In the genomic region with DNA sequence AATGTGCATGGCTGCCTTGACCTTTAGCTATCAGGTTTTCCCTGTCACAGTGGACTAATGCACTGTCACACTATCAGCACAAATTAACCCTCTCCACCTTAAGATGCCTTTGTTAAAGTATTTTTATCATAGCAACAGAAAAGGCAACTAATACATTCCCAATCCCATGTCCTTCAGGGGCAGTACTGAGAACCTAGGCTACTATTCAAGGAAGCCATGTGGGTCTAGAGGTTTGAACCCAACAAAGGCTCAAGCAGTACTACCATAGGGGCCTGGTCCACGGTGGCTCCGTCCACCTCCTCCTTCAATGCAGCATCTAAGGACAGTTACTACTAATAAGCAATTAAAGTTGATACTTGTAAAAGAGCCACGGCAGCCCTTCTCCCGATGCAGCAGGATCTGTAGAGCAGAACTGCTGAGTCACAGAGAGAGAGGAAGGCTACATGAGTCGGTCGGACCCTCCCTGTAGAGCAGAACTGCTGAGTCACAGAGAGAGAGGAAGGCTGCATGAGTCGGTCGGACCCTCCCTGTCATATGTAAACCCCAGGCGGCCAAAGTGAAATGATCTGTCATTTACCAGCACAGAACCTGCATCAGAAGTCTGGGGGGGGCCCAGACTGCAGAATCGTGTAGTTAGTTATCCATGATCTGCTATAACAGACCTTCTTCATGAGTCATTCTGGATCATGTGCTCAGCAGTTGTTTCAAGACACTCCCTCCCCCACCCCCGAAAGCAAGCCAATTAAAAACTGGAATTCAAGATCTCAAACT, we compare ENCODE assay signal across 7 mouse cellular contexts. TPM values are rescaled to one million over a fixed set of nuclear protein-coding genes. Genes with fewer than 3 reads are reported as not detected.
DNase-seq lines count a peak whose midpoint lies in the region; ATAC-seq and TF ChIP-seq lines count a peak whose summit lies in the region.

No protein-coding gene starts in this region.

- TF ChIP-seq CTCF in C2C12 (IDR thresholded peaks at IDR 0.05; ENCODE audit: control insufficient read depth, insufficient read depth, insufficient read length) = no peak
- no peak for TF ChIP-seq CTCF in G1E (IDR thresholded peaks at IDR 0.05; ENCODE audit: low read depth, low read length)

- no peak overlapping the region for H3K27ac ChIP-seq in hindbrain, embryonic 12.5 days
- H3K27ac ChIP-seq in liver, embryonic 16.5 days (ENCODE audit: low read length) = no peak overlapping the region

- peak; percentile 90 for ATAC-seq in G1E (ENCODE audit: extremely low read depth, insufficient number of reproducible peaks, low FRiP score, poor library complexity, severe bottlenecking)
- peak; percentile 61 for ATAC-seq in erythroid progenitor cell, adult 5-6 weeks (replicated peaks; ENCODE audit: low FRiP score, poor library complexity, severe bottlenecking)
- no peak for ATAC-seq in hindbrain, embryonic 12.5 days (ENCODE audit: low FRiP score)
- ATAC-seq in liver, embryonic 16.5 days (ENCODE audit: low read depth) = peak; percentile 90
- no peak for ATAC-seq in monocyte, adult 5-6 weeks (replicated peaks; ENCODE audit: insufficient number of reproducible peaks, low FRiP score, low TSS enrichment, poor library complexity, severe bottlenecking)

- WGBS in hindbrain, embryonic 12.5 days = 48% methylated on average over 11 of the region's 11 CpGs
- WGBS in liver, embryonic 16.5 days (ENCODE audit: insufficient replicate concordance) = 28% methylated on average over 11 of the region's 11 CpGs

- no peak overlapping the region for H3K9ac ChIP-seq in hindbrain, embryonic 12.5 days
- H3K9ac ChIP-seq in liver, embryonic 16.5 days (ENCODE audit: low read depth, low read length) = no peak overlapping the region

- DNase-seq in G1E (ENCODE audit: low spot score) = peak; percentile 68
- no peak for DNase-seq in spleen, adult 18-20 months

- H3K4me3 ChIP-seq in C2C12 (ENCODE audit: insufficient read depth, poor library complexity, severe bottlenecking) (peak overlapping the region; percentile 12), G1E (ENCODE audit: low read depth, low read length) (peak overlapping the region; percentile 40; the same call in 1 of the 2 replicates)
- no peak overlapping the region for H3K4me3 ChIP-seq in hindbrain, embryonic 12.5 days
- H3K4me3 ChIP-seq in liver, embryonic 16.5 days (ENCODE audit: low read depth, low read length) = no peak overlapping the region

- no peaks in the 10 kb centered on the region for H3K9me3 ChIP-seq in G1E (replicated peaks)
- no peaks in the 10 kb centered on the region for H3K9me3 ChIP-seq in hindbrain, embryonic 12.5 days (replicated peaks)
- H3K9me3 ChIP-seq in liver, embryonic 16.5 days (replicated peaks; ENCODE audit: control insufficient read depth, low read length) = no peaks in the 10 kb centered on the region

- H3K27me3 ChIP-seq in C2C12 (ENCODE audit: control insufficient read depth, insufficient read depth, insufficient read length) (no peaks in the 10 kb centered on the region), G1E (ENCODE audit: insufficient read depth, low read length) (peaks cover 4% of the 10 kb centered on the region; the same call in 1 of the 2 replicates)
- peaks cover 76% of the 10 kb centered on the region for H3K27me3 ChIP-seq in hindbrain, embryonic 12.5 days
- H3K27me3 ChIP-seq in liver, embryonic 16.5 days (ENCODE audit: control insufficient read depth, insufficient read depth, low read depth, low read length) = no peaks in the 10 kb centered on the region

- peak overlapping the region; percentile 33 for H3ac ChIP-seq in C2C12 (ENCODE audit: control insufficient read depth, insufficient read length, low read depth)

- H3K4me2 ChIP-seq in hindbrain, embryonic 12.5 days (replicated peaks) = 0 out of 2 replicates have a peak overlapping the region, but pooled peaks have one; percentile 3
- peak overlapping the region; percentile 30; the same call in 1 of the 2 replicates for H3K4me2 ChIP-seq in liver, embryonic 16.5 days (ENCODE audit: low read depth, low read length)

- H3K36me3 ChIP-seq in C2C12 (ENCODE audit: control insufficient read depth, insufficient read depth) (no peaks in the 10 kb centered on the region), G1E (replicated peaks) (no peaks in the 10 kb centered on the region)
- H3K36me3 ChIP-seq in hindbrain, embryonic 12.5 days = no peaks in the 10 kb centered on the region
- no peaks in the 10 kb centered on the region for H3K36me3 ChIP-seq in liver, embryonic 16.5 days (ENCODE audit: control insufficient read depth, insufficient read depth)

- H3K4me1 ChIP-seq in G1E (ENCODE audit: insufficient read depth, low read depth, low read length) = peaks cover 23% of the 10 kb centered on the region
- H3K4me1 ChIP-seq in hindbrain, embryonic 12.5 days = peaks cover 17% of the 10 kb centered on the region
- peaks cover 2% of the 10 kb centered on the region; the same call in 1 of the 2 replicates for H3K4me1 ChIP-seq in liver, embryonic 16.5 days (ENCODE audit: control insufficient read depth, low read depth, low read length)

- no peaks in the 10 kb centered on the region for H3K79me2 ChIP-seq in C2C12 (ENCODE audit: control insufficient read depth, insufficient read depth)

- no peaks in the 10 kb centered on the region for H3K79me3 ChIP-seq in C2C12 (ENCODE audit: low read depth)

TF ChIP-seq in C2C12, 6 proteins besides CTCF, POLR2A, EP300 and RAD21:
- no peak for TF ChIP-seq CEBPB (IDR thresholded peaks at IDR 0.05; ENCODE audit: low read depth)
- peak; percentile 50 for TF ChIP-seq MAX (IDR thresholded peaks at IDR 0.05)
- TF ChIP-seq FOSL1 (IDR thresholded peaks at IDR 0.05; ENCODE audit: insufficient read depth, low read length, poor library complexity, severe bottlenecking) = peak; percentile 26
- no peak for TF ChIP-seq MYOD1 (IDR thresholded peaks at IDR 0.05; ENCODE audit: control insufficient read depth, insufficient read length, low read depth)
- peak; percentile 82 for TF ChIP-seq USF1 (IDR thresholded peaks at IDR 0.05; ENCODE audit: low read depth)

RNA-seq across cellular contexts. Expression of a gene that starts 35.1 kb away (rescaled TPM):
- polyA plus RNA-seq in C2C12 (2012; fragmentation: generic; extraction: Trizol) = 14.8 TPM
- total RNA-seq in G1E (2014; fragmentation: Nextera tagmentation) = not detected in 2 replicates
- total RNA-seq in G1E (2017) = 0.58 and 1.3 TPM in 2 replicates
- polyA plus RNA-seq in G1E (2012) = not detected in 2 replicates
- not detected in 2 replicates for total RNA-seq in erythroid progenitor cell, adult 5-6 weeks (2015; ENCODE audit: low replicate concordance)
- total RNA-seq in erythroid progenitor cell, adult 5-6 weeks (2017; ENCODE audit: low replicate concordance) = not detected in 2 replicates
- polyA plus RNA-seq in hindbrain, embryonic 12.5 days (2016; fragmentation: Nextera tagmentation; extraction: Ambion mirVana) = 42.9 and 44.2 TPM in 2 replicates
- polyA plus RNA-seq in liver, embryonic 16.5 days (2015; fragmentation: Nextera tagmentation; extraction: Ambion mirVana) = 0.21 and 0.22 TPM in 2 replicates
- total RNA-seq in monocyte, adult 5-6 weeks (2017) = 0.10 to 1.2 TPM (median 0.76 TPM) in 3 replicates

RNA-seq across cellular contexts. Expression of a gene that starts 35.4 kb away (rescaled TPM):
- 0.37 TPM for polyA plus RNA-seq in C2C12 (2012; fragmentation: generic; extraction: Trizol)
- total RNA-seq in G1E (2014; fragmentation: Nextera tagmentation) = not detected in 2 replicates
- 0.05 and 0.23 TPM in 2 replicates for total RNA-seq in G1E (2017)
- polyA plus RNA-seq in G1E (2012) = 0.11 TPM in 2 replicates
- not detected in 2 replicates for total RNA-seq in erythroid progenitor cell, adult 5-6 weeks (2015; ENCODE audit: low replicate concordance)
- total RNA-seq in erythroid progenitor cell, adult 5-6 weeks (2017; ENCODE audit: low replicate concordance) = not detected in 2 replicates
- polyA plus RNA-seq in hindbrain, embryonic 12.5 days (2016; fragmentation: Nextera tagmentation; extraction: Ambion mirVana) = 1.3 and 1.6 TPM in 2 replicates
- polyA plus RNA-seq in liver, embryonic 16.5 days (2015; fragmentation: Nextera tagmentation; extraction: Ambion mirVana) = 0.05 TPM in 1 of 2 replicates, not detected in the other
- total RNA-seq in monocyte, adult 5-6 weeks (2017) = not detected in 3 replicates

Comparison
In these comparisons a context has a peak if more than half of its experiments do, and no peak if none do; other contexts are left out.
1. H3K4me3 ChIP-seq: peak in C2C12 (single experiment) and G1E (single experiment); none in hindbrain, embryonic 12.5 days (single experiment) and liver, embryonic 16.5 days (single experiment).
2. ATAC-seq: peak in G1E (single experiment), erythroid progenitor cell, adult 5-6 weeks (single experiment) and liver, embryonic 16.5 days (single experiment); none in hindbrain, embryonic 12.5 days (single experiment) and monocyte, adult 5-6 weeks (single experiment).
3. RNA of a gene that starts 35.1 kb away (polyA plus RNA-seq): 42.9 to 44.2 TPM in hindbrain, embryonic 12.5 days and 14.8 TPM in C2C12 (single experiment); 0.21 to 0.22 TPM in liver, embryonic 16.5 days and not detected in G1E; every median in the first group is over 10 times any median in the second.